Mouse (Mus musculus) right cerebral cortex, adult 18-20 months (tissue): ENCODE measurements at regions not wholly inside any gene's neighbourhood (a gene's known extent, or its start where the extent isn't known, plus 50 kb on each side); places are given as distances from the start of the nearest gene placed in this dataset.

Source experiments
- DNase-seq: peaks from one replicate; pipeline ENCODE4 v3.0.0; 2022; ENCODE audit warnings: mixed read lengths

DNA sequence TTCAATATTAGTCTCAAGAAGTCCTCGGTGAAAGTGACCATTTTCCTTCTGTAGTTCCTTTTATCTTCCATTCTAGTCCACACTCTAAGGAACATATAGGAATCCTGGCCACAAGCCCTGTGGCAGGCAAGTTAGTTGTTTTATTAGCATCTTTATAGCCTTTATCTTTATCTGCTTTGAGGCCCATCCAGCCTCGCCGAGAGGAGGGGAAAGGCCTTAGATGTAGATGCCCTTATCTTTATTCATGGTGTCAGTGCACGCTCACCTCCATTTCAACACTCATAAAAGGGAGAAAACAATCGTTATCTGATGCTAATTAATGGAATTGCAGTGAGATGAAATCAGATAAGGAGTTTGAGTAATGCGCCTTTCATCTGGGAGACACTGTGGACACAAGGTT, 65.1 kb downstream of the Zfand5 start:
- DNase-seq: no peak

DNA sequence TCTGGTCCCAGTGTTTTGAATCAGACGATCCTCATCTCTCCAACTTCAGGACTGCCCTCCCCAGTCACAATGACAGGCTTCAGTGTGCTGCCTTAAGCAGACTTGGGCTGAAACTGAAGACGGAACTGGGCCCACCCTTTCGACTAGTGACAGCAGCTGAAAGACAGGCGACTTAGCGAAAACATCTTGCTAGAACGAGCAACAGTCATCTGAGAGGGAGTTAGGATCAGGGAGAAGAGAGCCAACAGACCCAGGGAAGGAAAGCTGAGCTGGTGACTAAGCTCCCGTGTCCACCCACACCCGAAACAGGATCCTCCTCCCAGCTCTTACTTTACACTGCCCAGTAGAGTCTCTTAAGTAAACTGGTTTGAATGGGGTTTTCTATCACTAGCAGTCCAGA, 68.5 kb downstream of the Zfand5 start:
- peak; percentile 24 for DNase-seq
